Mouse (Mus musculus) midbrain, embryonic 12.5 days (tissue): ENCODE measurements around the gene Emc8. TPM values are rescaled to one million over a fixed set of nuclear protein-coding genes. Genes with fewer than 3 reads are reported as not detected.

Source experiments
- ATAC-seq: fragments of 200-750 bp; cut with Nextera tagmentation; 2 replicates; pipeline ENCODE4 v1.8.0; 2017; ENCODE audit warnings: low read depth, moderate TSS enrichment, moderate library complexity; ENCODE audit not compliant: low FRiP score
- H3K27ac ChIP-seq: fragments of 300-500 bp; sonication (generic); replicated peaks from 2 replicates; pipeline ENCODE4 v1.5.1; 2016; ENCODE audit warnings: mild to moderate bottlenecking
- H3K27me3 ChIP-seq: fragments of 300-500 bp; sonication (generic); 2 replicates; pipeline ENCODE4 v1.6.1; 2016; ENCODE audit warnings: mild to moderate bottlenecking
- H3K36me3 ChIP-seq: fragments of 300-500 bp; sonication (generic); 2 replicates; pipeline ENCODE4 v1.6.1; 2016
- H3K4me1 ChIP-seq: fragments of 300-500 bp; sonication (generic); 2 replicates; pipeline ENCODE4 v1.6.1; 2016
- H3K4me2 ChIP-seq: fragments of 300-500 bp; sonication (generic); replicated peaks from 2 replicates; pipeline ENCODE4 v1.6.1; 2016; ENCODE audit warnings: mild to moderate bottlenecking, moderate library complexity
- H3K4me3 ChIP-seq: fragments of 300-500 bp; sonication (generic); 2 replicates; pipeline ENCODE4 v1.5.1; 2016; ENCODE audit warnings: mild to moderate bottlenecking
- H3K9ac ChIP-seq: fragments of 300-500 bp; sonication (generic); replicated peaks from 2 replicates; pipeline ENCODE4 v1.6.1; 2016; ENCODE audit warnings: mild to moderate bottlenecking, moderate library complexity
- H3K9me3 ChIP-seq: fragments of 300-500 bp; sonication (generic); 2 replicates; pipeline ENCODE4 v1.6.1; 2016; ENCODE audit warnings: mild to moderate bottlenecking
- WGBS: fragments of 180-500 bp; shearing (Covaris S2); methylation state at CpG from one replicate; pipeline ENCODE4 v1.1.7; 2016; 5-methylcytosine and 5-hydroxymethylcytosine counted together
- polyA plus RNA-seq: library from polyadenylated mRNA; unstranded; fragments of >200 nt; fragmentation: Nextera tagmentation; extraction: Ambion mirVana; gene quantifications from 2 replicates; pipeline ENCODE4 v1.2.1, GENCODE M21; 2016

Gene Emc8
- polyA plus RNA-seq, 1 experiment from 2014 or later = 235 TPM

DNA sequence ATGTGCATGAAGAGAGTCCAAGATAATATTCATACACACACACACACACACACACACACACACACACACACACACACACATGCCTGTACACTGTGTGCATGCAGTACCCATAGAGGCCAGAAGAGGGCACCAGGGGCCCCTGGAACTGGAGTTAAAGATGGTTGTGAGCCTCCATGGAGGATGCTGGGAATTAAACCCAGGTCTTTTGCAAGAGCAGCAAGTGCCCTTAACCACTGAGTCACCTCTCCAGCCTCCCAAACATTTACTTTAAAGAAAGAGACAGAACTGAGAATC is 29.6 kb upstream of the Emc8 start:
- Histone ChIP-seq H3K27ac (no peak overlapping the region), H3K4me2 (no peak overlapping the region), H3K9me3 (no peaks in the 10 kb centered on the region), H3K9ac (no peak overlapping the region), H3K27me3 (0 out of 2 replicates have a peak, but pooled peaks cover 4% of the 10 kb centered on the region), H3K4me1 (no peaks in the 10 kb centered on the region), H3K36me3 (no peaks in the 10 kb centered on the region), H3K4me3 (no peak overlapping the region)
- no peak for ATAC-seq

DNA sequence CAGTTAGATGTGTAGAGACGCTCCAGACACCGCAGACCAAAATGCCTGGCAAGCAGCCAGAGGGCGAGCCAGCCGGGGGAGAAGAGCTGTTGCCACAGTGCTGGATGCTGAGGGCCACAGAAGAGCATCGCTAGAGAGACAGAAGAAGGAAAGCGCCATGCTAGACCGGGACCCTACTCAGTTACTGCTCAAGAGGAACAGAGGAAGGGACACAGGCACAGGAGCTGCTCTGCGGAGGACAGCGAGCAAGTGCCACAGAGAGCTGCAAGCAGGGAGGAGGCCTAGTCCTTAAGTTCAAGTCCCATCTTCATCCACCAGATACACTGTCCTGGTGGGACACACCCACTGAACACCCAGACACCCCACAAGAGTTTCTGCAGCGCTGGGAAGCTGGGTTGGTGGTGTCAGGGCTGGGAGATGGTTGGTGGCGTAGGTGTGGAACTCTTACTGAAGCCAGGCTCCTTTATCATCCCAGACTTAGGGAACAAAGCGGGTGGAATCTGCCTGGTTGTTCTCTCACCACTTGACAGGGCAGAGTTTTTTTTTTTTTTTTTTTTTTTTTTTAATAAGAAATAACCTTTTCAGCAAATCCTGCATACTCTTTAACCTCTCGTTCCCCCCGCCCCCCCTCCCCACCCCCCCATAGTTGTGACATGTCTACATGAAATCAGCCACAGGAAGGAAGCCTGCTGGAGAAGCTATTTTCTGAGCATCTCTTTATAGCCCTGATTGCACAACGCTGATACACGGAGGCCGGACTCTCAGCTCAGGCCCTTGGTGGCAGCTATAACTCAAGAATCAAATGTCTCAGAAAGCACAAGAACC is 29.0 kb upstream of the Emc8 start:
- 88% methylated on average over 17 of the region's 17 CpGs for WGBS
- H3K4me1 ChIP-seq = no peaks in the 10 kb centered on the region
- no peak for ATAC-seq
- no peak overlapping the region for H3K4me2 ChIP-seq
- H3K27ac ChIP-seq = no peak overlapping the region
- H3K9me3 ChIP-seq = no peaks in the 10 kb centered on the region
- no peak overlapping the region for H3K9ac ChIP-seq
- no peaks in the 10 kb centered on the region for H3K36me3 ChIP-seq
- H3K4me3 ChIP-seq = no peak overlapping the region
- 0 out of 2 replicates have a peak, but pooled peaks cover 4% of the 10 kb centered on the region for H3K27me3 ChIP-seq

DNA sequence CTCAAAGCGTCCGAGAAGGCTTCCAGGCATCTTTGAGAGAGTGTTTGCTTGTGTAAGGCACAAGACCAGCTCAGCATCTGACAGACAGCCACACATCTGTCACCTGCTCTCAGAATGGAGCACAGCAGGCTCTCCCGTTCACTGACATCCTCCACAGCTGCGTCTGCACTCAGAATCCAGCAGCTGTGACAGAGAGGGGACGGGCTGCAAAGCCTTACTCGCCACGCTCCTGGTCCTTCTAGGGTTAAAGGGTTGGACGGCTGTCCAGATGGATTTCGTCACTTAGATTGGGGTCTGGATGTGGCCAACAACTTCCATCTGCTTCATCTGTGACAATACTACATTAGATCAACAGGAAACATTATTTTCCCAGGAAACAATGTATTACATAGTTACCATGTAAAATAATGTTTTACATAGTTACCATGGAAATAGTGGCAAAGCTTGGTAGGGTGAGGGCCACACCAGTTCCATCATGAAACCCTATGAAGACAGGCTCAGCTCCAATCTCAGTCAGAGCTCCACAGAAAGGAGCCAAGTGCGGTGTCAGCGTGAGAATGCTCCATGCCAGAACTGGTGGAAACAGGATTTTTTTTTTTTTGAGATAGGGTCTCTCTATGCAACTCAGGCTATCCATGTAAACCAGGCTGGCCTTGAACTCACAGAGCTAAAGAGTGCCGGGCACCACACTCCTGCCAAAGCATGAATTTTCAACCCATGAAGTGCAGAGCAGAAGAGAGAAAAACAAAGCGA is 28.2 kb upstream of the Emc8 start:
- Histone ChIP-seq H3K27ac (no peak overlapping the region; the same call in 1 of the 2 replicates), H3K4me1 (no peaks in the 10 kb centered on the region), H3K27me3 (0 out of 2 replicates have a peak, but pooled peaks cover 4% of the 10 kb centered on the region), H3K4me3 (no peak overlapping the region), H3K9me3 (no peaks in the 10 kb centered on the region), H3K36me3 (no peaks in the 10 kb centered on the region), H3K9ac (no peak overlapping the region), H3K4me2 (no peak overlapping the region)
- 66% methylated on average over 13 of the region's 13 CpGs for WGBS
- no peak for ATAC-seq

DNA sequence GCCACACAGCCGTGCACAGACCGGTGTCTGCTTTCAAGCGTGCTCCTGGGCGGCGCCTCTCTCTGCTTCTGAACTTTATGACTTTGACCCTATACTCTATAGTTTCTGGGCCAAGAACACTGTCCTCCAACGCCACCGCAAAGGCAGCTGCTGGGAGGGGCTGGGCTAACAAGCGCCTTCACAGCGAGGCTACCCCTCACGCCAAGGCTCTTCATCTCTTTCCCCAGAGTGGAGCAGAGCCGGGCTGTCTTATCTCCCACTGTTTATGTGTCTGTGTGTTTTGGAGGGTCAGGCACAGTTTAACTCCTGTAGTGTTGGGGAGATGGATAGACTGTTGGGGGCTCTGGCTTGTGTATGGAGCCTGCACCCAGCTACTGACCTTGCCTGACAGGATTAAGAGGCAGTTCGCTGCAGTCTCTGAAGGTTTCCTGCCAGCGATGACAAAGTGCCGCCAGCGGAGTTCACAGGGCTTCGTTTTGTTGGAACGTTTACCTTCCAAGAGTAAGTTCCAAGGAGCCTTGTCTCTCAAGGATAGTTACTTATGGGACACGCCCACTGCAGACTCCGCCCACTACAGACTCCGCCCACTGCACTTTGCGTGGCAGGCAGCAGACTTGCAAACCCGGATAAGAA is 25.6 kb upstream of the Emc8 start:
- H3K9ac ChIP-seq = no peak overlapping the region
- H3K27ac ChIP-seq = no peak overlapping the region
- no peak overlapping the region for H3K4me2 ChIP-seq
- H3K4me1 ChIP-seq = no peaks in the 10 kb centered on the region
- ATAC-seq = no peak
- H3K9me3 ChIP-seq = no peaks in the 10 kb centered on the region
- 57% methylated on average over 22 of the region's 22 CpGs for WGBS
- no peaks in the 10 kb centered on the region for H3K36me3 ChIP-seq
- H3K27me3 ChIP-seq = no peaks in the 10 kb centered on the region
- H3K4me3 ChIP-seq = no peak overlapping the region

DNA sequence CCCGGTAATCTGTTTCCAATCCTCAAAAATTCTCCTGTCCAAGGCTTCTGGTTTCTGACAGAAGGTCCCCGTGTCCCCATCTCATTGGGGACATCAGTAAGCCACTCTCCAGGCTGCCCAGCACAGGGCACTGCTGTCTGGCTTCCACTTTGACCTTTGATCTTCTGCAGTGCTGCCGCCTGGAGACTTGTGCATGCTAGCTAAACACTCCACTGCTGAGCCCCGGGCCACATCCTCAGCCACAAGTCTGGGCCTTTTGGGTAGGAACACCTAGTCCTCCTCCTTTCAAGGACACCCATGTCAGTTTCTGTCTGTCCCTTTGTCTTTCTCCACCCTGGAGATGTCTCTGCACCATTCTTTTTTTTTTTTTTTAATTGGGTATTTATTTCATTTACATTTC is 24.6 kb upstream of the Emc8 start:
- no peaks in the 10 kb centered on the region for H3K36me3 ChIP-seq
- ATAC-seq = no peak
- no peak overlapping the region for H3K4me3 ChIP-seq

DNA sequence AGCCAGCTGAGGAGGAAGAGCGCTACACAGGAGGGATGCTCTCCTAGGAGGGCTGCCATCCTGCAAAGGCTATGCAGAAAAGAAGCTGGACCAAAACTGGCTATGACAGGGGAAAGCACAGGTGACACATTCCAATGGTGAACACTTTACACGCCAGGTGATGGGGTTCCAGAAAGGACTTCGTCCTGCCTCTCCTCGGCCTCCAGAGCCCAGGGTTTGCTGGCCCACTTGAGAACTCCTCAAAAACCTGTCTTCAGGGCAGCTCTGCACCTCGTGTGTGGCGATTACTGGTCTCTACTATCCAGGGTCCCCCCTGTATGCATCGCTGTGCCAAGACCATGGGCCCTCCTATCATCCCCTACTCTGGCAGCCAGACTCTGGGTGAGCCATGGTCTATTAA is 20.1 kb upstream of the Emc8 start:
- H3K27me3 ChIP-seq = peaks cover 4% of the 10 kb centered on the region; the same call in 1 of the 2 replicates
- no peaks in the 10 kb centered on the region for H3K36me3 ChIP-seq
- H3K4me3 ChIP-seq = no peak overlapping the region
- no peak for ATAC-seq
- no peak overlapping the region for H3K4me2 ChIP-seq
- H3K9me3 ChIP-seq = no peaks in the 10 kb centered on the region
- H3K9ac ChIP-seq = no peak overlapping the region
- H3K4me1 ChIP-seq = no peaks in the 10 kb centered on the region
- H3K27ac ChIP-seq = no peak overlapping the region
- WGBS = 83% methylated on average over 7 of the region's 7 CpGs

More for the DNA sequence above, 24.6 kb upstream of the Emc8 start:
- no peaks in the 10 kb centered on the region for H3K27me3 ChIP-seq
- no peak overlapping the region for H3K9ac ChIP-seq
- no peak overlapping the region for H3K4me2 ChIP-seq
- WGBS = 72% methylated on average over 4 of the region's 4 CpGs
- H3K9me3 ChIP-seq = no peaks in the 10 kb centered on the region
- no peak overlapping the region for H3K27ac ChIP-seq
- no peaks in the 10 kb centered on the region for H3K4me1 ChIP-seq

DNA sequence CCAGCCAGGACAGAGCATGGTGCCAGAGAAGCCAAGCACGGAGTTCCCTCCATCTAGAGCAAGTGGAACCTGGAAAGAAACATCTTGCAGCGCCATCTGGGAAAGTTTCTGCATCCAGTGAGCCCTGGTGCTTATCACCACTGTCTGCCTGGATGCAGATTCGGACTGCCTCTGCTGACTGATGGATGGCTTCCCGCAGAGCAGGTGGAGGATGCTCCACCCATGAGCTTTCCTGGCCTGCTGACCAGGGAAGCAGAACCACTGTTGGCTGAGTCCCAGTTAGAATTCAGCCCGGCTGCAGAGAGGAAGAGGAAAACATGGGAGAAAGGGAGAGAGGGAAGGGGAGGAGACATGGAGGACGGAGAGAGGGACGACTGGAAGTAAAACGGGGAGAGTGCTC is 19.4 kb upstream of the Emc8 start:
- ATAC-seq = no peak
- no peak overlapping the region for H3K4me2 ChIP-seq
- no peak overlapping the region for H3K9ac ChIP-seq
- H3K4me3 ChIP-seq = no peak overlapping the region
- H3K27ac ChIP-seq = no peak overlapping the region
- H3K4me1 ChIP-seq = no peaks in the 10 kb centered on the region
- peaks cover 9% of the 10 kb centered on the region; the same call in 1 of the 2 replicates for H3K27me3 ChIP-seq
- no peaks in the 10 kb centered on the region for H3K9me3 ChIP-seq
- 79% methylated on average over 8 of the region's 8 CpGs for WGBS
- H3K36me3 ChIP-seq = no peaks in the 10 kb centered on the region

DNA sequence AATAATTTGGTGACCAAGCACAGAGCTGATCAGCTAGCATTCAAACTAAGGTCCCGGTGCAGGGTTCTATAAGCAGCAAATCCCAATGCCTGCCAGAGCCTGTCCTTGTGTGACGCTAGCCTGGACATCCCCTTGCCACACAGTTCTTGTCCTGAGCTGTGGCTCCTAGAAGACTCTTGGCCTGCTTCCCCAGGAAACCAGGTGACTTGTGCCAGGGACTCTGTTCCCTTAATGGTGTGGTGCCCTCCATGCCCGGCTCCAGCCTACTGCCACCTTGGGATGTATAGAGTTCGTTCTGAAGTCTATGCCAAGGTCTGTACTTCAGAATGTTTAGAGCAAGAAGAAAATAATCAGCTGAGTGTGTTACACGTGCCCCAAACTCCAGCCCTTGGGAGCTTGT is 18.2 kb upstream of the Emc8 start:
- H3K9me3 ChIP-seq = no peaks in the 10 kb centered on the region
- no peak overlapping the region for H3K4me3 ChIP-seq
- H3K4me1 ChIP-seq = no peaks in the 10 kb centered on the region
- no peak overlapping the region for H3K9ac ChIP-seq
- peaks cover 10% of the 10 kb centered on the region; the same call in 1 of the 2 replicates for H3K27me3 ChIP-seq
- no peak overlapping the region for H3K27ac ChIP-seq
- H3K4me2 ChIP-seq = no peak overlapping the region
- WGBS = 83% methylated on average over 5 of the region's 5 CpGs
- no peaks in the 10 kb centered on the region for H3K36me3 ChIP-seq
- ATAC-seq = no peak

DNA sequence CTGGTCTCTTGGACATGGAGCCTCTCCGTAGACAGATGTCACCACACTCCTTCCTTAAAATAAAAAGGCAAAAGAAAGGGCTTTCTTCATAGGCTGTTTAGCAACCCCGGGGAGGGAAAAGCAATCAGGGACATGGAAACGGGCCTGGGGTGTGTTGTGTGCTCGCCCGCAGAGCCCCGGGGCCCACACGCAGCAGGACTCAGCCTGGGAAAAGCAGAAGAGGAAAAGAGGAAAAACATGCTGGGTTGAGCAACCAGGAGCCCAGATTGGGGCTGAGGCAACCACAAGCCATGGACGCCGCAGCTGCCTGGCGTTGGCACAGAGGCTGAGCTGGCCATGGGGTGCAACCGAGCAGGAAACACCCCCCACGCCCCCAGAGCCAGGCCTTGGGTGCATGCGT is 17.7 kb upstream of the Emc8 start:
- H3K4me3 ChIP-seq = no peak overlapping the region
- H3K27ac ChIP-seq = no peak overlapping the region
- no peaks in the 10 kb centered on the region for H3K9me3 ChIP-seq
- H3K9ac ChIP-seq = no peak overlapping the region
- WGBS = 83% methylated on average over 13 of the region's 13 CpGs
- no peaks in the 10 kb centered on the region for H3K36me3 ChIP-seq
- H3K4me2 ChIP-seq = no peak overlapping the region
- no peak for ATAC-seq
- peaks cover 10% of the 10 kb centered on the region; the same call in 1 of the 2 replicates for H3K27me3 ChIP-seq
- no peaks in the 10 kb centered on the region for H3K4me1 ChIP-seq

DNA sequence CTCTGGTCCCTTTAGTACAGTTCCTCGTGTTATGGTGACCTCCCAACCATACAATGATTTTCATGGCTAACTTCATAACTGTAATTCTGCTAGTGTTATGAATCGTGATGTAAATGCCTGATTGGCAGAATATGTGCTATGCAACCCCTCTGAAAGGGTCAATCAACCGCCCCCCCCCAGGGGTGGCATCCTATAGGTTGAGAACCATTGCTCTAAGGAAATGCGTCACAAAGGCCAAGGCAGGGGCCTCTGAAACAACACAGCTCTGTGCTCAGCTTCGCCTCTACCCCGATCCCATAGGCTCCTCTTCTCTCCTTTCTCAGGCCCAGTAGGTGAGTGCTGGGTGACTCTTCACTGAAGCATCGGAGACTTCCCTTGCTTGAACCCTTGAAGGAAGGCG is 17.2 kb upstream of the Emc8 start:
- Histone ChIP-seq H3K36me3 (no peaks in the 10 kb centered on the region), H3K4me1 (no peaks in the 10 kb centered on the region), H3K9me3 (no peaks in the 10 kb centered on the region), H3K4me3 (no peak overlapping the region), H3K9ac (no peak overlapping the region), H3K4me2 (no peak overlapping the region), H3K27me3 (peaks cover 10% of the 10 kb centered on the region; the same call in 1 of the 2 replicates), H3K27ac (no peak overlapping the region)
- 82% methylated on average over 8 of the region's 8 CpGs for WGBS
- no peak for ATAC-seq

DNA sequence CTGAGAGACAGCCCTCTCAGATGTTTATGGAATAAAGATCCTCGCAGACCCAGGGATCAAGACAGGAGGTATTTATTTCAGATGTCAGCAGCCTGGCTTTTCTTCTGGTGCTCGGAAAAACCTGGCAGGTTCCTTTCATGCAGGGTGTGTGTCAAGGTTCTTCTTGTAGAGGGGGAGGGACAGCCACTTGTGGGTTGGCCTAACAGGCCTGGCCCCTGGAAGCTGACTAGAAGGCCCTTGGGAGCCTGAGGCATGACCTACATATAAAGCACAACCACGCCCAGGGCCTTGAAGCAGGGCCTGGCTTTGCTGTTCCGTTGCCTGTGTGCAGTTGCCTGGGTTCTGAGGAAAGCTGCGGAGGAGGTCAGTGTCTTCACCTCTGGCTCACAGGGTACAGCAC is 16.7 kb upstream of the Emc8 start:
- no peak overlapping the region for H3K9ac ChIP-seq
- ATAC-seq = no peak
- H3K4me2 ChIP-seq = no peak overlapping the region
- H3K27ac ChIP-seq = no peak overlapping the region
- no peaks in the 10 kb centered on the region for H3K4me1 ChIP-seq
- H3K9me3 ChIP-seq = no peaks in the 10 kb centered on the region
- H3K4me3 ChIP-seq = no peak overlapping the region
- H3K36me3 ChIP-seq = no peaks in the 10 kb centered on the region
- WGBS = 75% methylated on average over 5 of the region's 5 CpGs
- peaks cover 10% of the 10 kb centered on the region; the same call in 1 of the 2 replicates for H3K27me3 ChIP-seq

DNA sequence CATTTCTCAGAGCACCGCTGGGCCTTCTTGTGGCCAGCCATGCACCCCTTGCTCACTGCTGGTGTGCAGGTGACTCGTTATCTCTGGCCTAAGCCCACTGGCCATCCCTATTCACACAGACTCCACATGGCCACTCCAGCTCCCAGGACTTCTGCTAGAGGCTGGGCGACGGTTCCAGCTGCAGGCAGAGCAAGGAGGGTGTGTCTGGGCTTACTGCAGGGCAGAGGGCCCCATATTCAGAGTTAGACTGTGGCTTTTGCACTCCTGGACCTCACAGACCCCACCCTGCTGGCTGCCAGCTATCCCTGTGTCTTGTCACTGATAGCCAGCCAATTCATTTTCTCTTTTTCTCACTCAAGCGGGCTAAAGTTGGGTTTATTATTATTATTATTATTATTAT is 15.7 kb upstream of the Emc8 start:
- no peak overlapping the region for H3K9ac ChIP-seq
- H3K4me1 ChIP-seq = no peaks in the 10 kb centered on the region
- no peak overlapping the region for H3K4me2 ChIP-seq
- H3K27ac ChIP-seq = no peak overlapping the region
- H3K36me3 ChIP-seq = no peaks in the 10 kb centered on the region
- H3K4me3 ChIP-seq = no peak overlapping the region
- peaks cover 10% of the 10 kb centered on the region; the same call in 1 of the 2 replicates for H3K27me3 ChIP-seq
- WGBS = 51% methylated on average over 5 of the region's 5 CpGs
- no peak for ATAC-seq
- no peaks in the 10 kb centered on the region for H3K9me3 ChIP-seq
